Mouse (Mus musculus) embryonic stem cell, embryonic (primary cell): Measurements from ENCODE around the gene Krtap29-1.

ENCODE experiments used
- CTCF ChIA-PET, 4 experiments: fragments of 300-600 bp in 2 of 4; fragments of 350-600 bp in 2 of 4; sonication (Branson Sonifier 250); formaldehyde crosslinking; loops; one replicate each; lab custom pipeline; 2022; ENCODE audit warnings: inconsistent platforms in 2 of 4; lab: Charles Lee
- POLR2A ChIA-PET, 4 experiments: fragments of 300-600 bp in 2 of 4; fragments of 350-600 bp in 2 of 4; sonication (Branson Sonifier 250); formaldehyde crosslinking; loops; one replicate each; lab custom pipeline; 2022; ENCODE audit warnings: antibody characterized with exemption in 4 of 4, inconsistent platforms in 1 of 4; lab: Charles Lee

The Krtap29-1 gene

GRCm38 (mm10) chr11:99983442-99983841 is 4.6 kb upstream of the Krtap29-1 start:
- ChIA-PET POLR2A (no interaction called here), CTCF (no interaction called here)

DNA sequence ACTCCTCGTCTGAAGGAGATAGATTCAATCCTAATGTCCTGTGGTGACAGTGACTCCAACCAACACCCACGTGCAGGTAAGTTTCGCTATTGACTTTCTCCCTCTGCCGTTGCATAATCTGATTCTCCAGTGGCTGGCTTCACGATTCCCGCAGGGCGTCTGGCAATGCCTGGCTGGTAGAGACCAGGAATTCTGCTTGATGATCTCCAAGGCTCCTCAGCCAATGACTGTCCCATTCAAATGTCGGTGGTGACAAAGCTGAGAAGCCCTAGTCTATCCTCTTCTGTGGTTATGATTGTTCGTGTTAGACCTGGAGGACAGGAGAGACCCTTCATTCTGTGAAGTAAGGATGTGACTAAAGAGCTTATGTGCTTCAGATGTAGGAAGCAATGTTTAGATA is 3.9 kb upstream of the Krtap29-1 start:
- POLR2A ChIA-PET, result interaction anchor here in 1 of 4 experiments (0.6 kb wide), 1 partner anchor 69 kb away, joined by 4 read pairs; no protein-coding TSS in a partner anchor
- CTCF ChIA-PET, result no interaction called here

GRCm38 (mm10) chr11:99965961-99966360 is 12.9 kb downstream of the Krtap29-1 start:
- ChIA-PET CTCF (no interaction called here), POLR2A (no interaction called here)

GRCm38 (mm10) chr11:99964213-99964612 is 14.6 kb downstream of the Krtap29-1 start:
- ChIA-PET CTCF (interaction anchor here in 2 of 4 experiments (0.6 to 1.3 kb wide), 6 partner anchors 11 to 390 kb away, joined by 3 to 4 read pairs (median 3); partner anchors contain the start of gene Krtap29-1 (in 1 of the 2)), POLR2A (no interaction called here)

DNA sequence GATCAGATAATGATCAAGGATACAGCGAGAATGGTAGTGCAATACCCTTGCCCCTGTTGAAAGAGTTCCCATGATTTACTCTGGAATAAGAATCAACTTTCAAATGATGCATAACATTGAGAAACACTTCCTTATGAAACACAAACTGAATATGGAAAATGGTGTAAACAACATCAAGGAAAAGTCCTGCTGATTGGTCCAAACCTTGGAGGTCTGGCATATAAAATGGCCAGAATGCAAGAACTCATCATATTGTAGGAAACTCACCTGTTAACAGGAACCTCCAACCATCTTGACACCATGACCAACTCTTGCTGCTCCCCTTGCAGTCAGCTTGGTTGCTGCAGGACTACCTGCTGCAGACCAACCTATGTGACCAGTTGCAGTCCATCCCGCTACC is 30.7 kb downstream of the Krtap29-1 start, which contains the start of gene Krtap9-5:
Krtap9-5 (plus strand) TSS at position 301 of the 400 bp plus-strand sequence.
- CTCF ChIA-PET, result no interaction called here
- POLR2A ChIA-PET, result no interaction called here

DNA sequence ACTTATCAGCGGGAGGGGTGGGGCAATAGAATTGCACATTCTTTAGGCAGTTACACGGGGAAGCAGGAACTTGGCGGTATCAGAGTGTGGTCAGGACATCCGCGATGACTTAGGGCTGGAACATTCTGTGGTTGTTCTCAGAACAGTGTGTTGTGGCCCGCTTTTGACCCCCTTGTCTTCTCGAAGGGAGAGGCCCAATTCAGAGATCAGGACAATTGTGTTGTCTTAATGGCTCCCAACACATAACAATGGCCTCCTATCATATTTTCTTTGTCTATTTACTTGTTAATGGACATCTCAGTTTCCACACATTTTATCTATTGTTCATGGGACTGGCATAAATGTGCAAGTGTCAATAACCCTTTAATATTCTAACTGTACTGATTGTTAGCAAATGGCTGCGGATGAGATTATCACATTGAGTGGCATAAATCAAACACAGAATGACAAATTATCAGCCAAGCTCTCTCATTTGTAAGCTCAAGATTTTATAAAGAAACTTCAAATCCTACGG is 41.0 kb downstream of the Krtap29-1 start:
- POLR2A ChIA-PET, result interaction anchor here in 1 of 4 experiments (0.6 kb wide), 1 partner anchor 389 kb away, joined by 3 read pairs; no protein-coding TSS in a partner anchor
- CTCF ChIA-PET, result interaction anchor here in 1 of 4 experiments (0.6 to 0.7 kb wide), 2 partner anchors 223 to 526 kb away, joined by 4 to 5 read pairs; no protein-coding TSS in a partner anchor

DNA sequence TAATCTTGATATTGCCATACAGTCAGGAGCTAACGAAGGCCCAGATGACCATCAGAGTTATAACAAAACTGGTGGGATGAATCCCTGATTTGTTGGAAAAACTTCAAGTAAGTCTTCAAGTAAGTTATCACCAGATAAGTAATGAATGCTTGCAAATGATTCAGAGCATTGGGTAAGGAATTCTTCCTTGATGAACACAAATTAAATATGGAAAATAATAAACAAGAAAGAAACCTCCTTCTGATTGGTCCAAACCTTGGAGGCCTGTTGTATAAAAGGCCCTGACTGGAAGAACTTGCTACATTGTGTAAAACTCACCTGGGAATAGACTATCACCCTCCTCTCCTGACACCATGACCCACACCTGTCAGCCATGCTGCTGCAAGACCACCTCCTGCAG is 42.9 kb downstream of the Krtap29-1 start, which contains the start of gene Krtap31-2:
Krtap31-2 (plus strand) TSS at position 301 of the 400 bp plus-strand sequence.
- CTCF ChIA-PET, result no interaction called here
- POLR2A ChIA-PET, result no interaction called here
